Mouse (Mus musculus) frontal cortex, adult 2 months (tissue): Measurements from ENCODE around the gene Kmt2d. TPM values are rescaled to one million over a fixed set of nuclear protein-coding genes. Genes with fewer than 3 reads are reported as not detected.
"Not testable (repeated sequence)": the region's sequence is repeated elsewhere in the genome, so short reads cannot be mapped to it uniquely, and the experiment has no call there.

Experiments
- DNase-seq, 2 experiments: peaks; one replicate each; pipeline ENCODE4 v3.0.0; 2022; ENCODE audit warnings: low spot score in 1 of 2; ENCODE audit errors: extremely low spot score in 1 of 2
- polyA plus RNA-seq: library from polyadenylated mRNA; depleted of rRNA; stranded (reverse); fragments of >200 nt; gene quantifications from 2 replicates; pipeline ENCODE4 v1.2.3, GENCODE M21; 2012; rRNA removed

The Kmt2d gene
- 47.0 and 48.6 TPM in 2 replicates for polyA plus RNA-seq

DNA sequence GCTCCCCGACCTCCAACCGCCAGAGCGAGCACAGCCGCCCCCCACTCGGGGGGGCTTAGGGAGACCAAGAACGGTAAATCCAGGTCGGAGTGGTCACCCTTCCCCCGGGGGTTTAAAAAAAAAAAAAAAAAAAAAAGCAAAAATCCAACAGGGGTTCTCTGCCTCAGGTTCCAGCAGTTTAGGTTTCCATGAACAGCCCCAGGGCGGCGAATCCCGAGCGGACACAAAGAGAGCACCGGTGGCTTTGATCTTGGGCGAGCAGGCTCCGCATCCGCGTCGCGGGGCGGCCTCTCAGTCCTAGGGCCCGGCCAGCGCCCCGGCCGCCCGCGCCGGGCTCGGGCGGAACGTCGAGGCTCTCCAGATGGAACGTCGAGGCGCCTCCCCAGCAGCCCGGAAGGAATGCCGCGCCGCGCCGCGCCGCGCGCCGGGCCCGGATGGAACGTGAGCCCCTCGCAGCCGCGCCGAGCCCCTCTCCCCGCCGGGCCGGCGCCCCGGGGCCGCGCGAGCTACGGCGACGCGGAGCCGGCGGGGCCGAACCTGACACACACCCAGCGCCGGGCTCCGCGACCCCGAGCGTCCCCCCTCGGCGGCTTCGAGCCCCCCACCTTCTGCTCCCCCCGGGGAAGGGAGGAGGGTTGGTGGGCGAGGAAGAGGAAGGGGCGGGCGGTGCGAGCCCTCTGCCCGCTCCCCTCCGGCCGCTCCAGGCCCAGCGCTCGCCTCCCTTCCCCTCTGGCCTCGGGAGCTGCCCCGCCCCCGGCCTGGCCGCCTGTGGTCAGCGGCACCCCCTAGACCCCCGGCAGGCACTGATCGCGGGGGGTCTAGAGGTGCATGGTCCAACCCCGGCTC is at the start of gene Kmt2d:
Gene Kmt2d (minus strand): TSS at position 135 of the 846 bp plus-strand sequence.
- no peak for DNase-seq

DNA sequence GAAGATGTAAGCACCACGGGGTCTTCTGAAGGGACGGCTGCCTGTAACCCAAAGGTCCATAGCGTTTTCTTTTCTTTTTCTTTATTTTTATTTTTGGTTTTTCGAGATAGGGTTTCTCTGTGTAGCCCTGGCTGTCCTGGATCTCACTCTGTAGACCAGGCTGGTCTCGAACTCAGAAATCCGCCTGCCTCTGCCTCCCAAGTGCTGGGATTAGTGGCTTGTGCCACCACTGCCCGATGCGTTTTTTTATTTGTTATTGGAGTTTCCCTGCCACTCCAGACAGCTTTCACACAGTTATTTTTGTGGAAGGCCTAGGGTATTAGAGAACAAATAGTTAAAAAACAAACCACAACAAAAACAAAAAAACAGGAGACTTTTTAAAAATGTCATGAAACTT is 47.5 kb upstream of the Kmt2d start:
- not testable (repeated sequence) for DNase-seq

DNA sequence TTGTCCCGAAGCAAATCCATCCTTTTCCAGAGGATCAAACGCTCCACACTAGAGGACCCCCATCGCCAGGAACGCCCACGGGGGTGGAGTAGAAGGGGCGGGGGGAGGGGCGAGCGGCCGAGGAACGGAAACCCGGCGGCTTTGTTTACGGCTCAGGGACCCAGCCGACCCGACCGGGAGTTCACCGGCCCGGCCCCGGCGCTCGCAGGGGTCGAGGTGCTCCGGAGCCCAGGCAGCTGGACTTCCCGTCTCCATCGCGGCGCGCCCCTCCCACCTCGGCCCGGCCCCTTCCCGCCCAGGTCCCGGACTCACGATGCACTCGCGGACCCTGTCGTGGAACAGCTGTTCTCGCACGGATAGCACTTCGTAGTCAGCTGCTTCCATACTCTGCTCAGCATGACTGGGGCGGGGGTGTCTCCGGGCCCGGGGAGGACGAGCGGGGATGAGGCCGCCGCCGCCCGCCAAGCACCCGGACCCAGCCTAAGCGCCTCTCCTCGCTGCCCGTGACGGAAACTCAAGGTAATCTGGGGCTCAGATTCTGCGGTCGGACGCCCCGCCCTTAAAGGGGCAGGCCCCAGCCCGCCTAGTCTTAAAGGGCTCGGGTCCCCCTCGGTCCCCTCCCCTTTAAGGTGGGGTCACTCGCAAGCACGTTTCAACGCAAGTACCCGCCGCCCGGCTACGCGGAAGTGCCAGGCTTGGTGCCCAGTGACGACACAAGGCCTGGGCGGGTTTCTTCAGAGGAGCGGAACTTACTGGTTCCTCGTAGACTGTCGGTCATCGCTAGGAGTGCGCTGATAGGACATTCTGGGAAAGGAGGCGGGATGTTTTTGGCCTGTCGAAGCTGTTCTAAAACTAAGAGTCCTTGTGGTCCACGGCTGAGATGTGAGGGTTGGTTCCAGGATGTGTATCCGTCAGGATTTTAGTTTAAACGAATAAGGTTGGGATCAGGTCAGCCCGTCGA is 46.8 kb upstream of the Kmt2d start, which contains the start of gene Lmbr1l:
Gene Lmbr1l (minus strand): TSS at position 694 of the 961 bp plus-strand sequence.
- peak; percentile 99 for DNase-seq

DNA sequence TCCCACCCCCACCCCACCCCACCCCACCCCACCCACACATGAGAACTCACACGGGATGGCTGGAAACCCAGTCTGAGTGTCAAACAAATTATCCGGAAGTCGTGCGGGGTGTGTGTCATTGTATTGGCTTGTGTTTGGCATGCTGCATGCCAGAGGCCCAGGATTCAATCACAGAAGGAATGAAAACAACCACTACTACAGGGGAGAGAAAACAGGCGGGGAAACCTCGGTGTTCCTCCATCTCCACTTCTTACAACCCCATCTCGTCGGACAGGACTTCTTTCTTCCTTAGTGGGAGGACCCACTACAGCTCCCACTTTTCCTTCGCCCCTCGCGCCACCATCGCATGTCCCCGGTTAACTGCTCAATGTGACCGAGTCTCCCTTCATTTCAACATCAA is 46.1 kb upstream of the Kmt2d start:
- DNase-seq: no peak

DNA sequence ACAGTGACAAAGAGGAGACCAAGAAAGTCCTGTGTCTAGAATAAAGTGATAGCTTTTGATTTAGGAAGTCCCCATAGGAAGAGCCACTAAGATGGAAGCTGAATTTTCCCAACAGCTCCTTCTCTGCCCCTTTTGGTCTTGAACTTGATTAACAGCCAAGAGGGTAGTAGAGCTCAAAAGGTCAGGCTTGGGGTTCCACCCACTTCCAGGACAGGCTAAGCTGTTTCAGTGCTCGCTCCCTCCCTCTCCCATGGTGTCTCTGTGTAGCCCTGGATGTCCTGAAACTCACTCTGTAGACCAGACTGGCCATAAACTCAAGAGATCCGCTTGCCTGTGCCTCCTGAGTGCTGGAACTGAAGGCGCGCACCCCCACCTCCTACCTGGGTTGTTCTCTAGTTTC is 45.0 kb upstream of the Kmt2d start:
- no peak for DNase-seq

DNA sequence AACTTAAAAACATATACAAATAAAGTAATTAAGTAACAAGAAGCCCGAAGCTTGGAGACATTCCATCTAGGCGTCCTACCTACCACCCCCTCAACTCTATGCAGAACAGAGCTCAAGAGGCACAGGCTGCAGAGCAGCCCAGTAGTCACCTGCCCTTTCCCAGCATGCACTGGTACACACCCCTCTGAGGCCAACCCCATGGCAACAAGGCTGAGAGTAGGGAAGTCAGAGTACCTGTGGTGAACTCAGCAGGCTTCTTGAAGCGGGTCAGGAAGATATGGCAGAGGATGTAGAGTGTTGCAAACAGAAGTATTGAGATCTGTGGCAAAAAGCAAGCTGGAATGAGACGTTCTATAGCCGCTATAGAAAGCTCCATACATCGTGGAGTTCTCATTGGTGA is 43.9 kb upstream of the Kmt2d start:
- DNase-seq: no peak

DNA sequence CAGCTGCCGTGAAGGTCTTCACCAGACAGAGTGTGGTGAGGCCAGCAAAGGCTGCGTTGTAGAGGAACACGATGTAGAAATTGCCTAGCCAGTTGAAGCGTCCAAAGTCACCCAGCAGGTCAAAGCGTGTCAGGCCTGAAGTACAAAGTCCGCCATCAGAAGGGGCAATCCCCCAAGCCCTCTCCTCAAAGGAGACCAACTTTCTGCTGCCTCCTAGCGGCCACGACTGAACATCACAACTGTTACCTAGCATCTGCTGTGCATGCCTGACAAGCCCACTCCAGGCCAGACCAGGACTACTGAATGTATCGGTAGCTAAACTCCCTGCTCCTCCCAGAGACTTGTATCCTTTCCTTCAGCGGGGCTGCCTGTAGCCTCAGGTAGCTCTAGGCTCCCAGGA is 33.7 kb upstream of the Kmt2d start:
- DNase-seq: peak in 1 of 2 experiments; percentile 35

DNA sequence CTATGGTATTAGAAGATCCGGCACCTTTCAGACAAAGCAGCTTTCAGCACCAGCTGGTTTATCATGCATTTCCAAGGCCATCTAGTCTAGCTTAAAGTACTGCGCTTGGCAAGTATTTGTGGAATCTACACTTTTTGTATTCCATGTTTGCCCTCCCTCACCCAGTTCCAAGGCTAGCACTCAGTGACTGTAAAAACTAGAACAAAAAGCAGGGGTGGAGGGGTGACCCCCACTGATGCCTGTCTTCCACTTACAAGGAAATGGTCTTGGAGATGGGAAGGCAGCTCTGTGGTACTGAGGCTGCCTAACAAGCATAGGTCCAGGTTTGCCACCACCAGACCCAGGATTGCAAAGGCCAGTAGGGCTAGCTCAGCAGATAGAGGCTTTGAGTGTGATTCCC is 31.6 kb upstream of the Kmt2d start:
- DNase-seq: no peak

DNA sequence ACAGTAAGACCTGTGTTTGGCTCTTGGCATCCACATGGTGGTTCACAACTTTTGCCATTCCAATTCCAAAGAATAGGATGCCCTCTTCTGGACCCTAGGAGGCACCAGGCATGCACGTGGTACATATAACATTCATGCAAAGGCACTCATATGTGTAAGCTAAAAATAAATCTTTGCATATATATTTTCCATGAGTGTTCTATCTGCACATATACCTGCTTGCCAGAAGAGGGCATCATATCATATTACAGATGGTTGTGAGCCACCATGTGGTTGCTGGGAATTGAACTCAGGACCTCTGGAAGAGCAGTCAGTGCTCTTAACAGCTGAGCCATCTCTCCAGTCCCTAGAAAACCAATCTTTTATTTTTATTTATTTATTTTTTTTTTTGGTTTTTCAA is 30.5 kb upstream of the Kmt2d start:
- no peak for DNase-seq

DNA sequence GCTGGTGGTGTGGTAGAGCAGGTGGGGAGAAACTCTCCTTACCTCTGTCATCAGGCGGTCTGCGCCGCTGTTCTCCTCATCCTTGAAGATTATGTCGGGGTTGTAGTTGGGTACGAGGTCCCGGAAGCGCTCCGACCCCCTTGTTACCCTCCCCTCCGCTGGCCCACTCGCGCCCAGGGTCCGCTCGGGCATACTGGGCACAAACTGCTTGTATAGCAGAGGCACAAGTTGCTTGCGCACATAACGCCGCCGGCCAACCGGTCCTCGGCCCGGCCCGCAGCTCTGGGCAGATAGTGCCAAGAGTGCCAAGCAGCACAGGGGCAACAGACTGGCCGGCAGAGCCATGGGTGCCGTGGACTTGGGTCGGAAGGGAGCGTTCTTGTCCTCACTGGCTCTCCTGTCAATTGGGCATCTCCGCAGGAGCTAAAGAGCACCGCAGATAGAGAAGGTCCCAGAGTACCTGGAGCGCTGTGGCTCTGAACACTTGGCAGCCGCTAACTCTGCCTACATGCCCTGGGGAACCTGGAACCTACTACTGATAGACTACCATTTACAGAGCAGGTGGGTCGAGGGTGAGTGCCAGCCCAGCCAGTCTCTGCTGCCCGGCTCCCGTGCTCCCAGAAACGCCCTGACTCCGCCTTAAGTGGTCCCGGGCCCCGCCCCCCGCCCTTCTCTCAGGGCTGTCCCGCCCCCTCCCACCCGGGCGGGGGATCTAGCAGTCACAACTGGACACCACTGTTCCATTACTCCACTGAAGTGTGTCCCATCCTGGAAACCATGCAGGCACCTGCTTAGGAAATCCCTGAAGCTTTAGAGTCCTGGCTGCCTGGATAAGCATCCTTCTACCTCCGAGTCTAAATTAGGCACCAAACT is 27.2 kb upstream of the Kmt2d start, which contains the start of gene Dhh:
Gene Dhh (minus strand): TSS at position 613 of the 873 bp plus-strand sequence.
- DNase-seq: no peak

DNA sequence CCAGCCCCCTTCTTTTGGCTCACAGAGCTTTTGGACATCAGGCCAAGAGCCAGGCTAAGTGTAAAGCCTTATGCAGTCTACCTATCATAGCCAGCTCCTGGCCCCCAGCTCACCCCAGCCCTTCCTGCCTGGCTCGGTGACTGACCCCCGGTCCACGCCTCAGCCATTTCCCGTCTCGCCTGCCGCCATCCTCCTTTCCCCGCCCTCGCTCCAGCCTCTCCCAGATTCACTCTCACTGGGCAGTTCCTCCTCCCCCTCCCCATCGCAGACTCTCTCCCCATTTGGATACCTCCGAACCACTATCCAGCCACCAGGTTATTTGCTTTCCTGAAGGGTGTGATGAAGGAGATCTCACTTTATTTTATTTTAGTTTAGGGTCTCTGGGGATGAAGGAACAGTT is 26.5 kb upstream of the Kmt2d start:
- DNase-seq: no peak

DNA sequence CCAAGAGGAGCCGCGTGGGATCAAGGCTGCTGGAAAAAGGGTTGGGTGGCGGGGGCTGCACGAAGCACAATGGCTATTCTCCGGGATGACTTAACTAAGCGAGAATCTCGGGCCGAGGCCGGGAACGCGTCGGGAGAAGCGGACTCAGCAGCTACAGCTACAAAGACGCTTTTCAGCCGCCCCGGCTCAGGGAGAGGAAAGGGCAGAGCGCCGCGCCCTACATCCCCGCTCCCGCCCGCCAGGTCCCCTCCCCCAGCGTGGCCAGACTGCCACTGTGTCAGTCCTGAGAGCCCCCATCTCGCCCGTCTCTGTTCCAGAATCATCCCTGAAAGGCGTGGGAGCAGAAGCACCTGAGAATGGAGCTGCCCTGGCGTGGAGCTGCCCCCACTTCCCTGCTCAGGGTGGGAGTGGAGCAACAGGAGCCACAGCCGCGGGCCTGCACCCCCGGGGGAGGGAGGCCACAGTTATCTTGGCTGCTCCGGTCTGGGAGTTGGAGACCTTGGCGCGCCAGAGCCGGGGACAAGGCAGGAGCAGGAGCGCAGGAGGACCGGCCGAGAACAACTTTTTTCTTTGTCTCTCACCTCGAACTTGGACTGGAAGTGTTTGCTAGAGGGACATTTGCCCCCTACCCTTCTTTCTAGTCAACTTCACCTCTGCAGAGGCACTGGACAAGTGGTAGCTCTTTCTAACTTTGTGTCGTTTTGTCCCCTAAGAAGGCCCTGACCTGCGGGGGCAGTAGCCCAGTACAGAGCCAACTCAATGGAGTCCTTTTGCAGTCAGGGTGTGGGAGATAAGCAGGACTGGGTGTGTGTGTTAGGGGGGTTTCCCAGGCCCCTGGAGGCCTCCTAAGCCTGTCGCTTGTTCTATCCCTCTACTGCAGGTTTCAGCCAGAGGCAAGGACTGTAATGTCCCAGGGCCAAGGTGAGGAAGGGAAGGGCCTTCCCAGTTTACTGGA is 24.9 kb upstream of the Kmt2d start:
- DNase-seq: no peak

DNA sequence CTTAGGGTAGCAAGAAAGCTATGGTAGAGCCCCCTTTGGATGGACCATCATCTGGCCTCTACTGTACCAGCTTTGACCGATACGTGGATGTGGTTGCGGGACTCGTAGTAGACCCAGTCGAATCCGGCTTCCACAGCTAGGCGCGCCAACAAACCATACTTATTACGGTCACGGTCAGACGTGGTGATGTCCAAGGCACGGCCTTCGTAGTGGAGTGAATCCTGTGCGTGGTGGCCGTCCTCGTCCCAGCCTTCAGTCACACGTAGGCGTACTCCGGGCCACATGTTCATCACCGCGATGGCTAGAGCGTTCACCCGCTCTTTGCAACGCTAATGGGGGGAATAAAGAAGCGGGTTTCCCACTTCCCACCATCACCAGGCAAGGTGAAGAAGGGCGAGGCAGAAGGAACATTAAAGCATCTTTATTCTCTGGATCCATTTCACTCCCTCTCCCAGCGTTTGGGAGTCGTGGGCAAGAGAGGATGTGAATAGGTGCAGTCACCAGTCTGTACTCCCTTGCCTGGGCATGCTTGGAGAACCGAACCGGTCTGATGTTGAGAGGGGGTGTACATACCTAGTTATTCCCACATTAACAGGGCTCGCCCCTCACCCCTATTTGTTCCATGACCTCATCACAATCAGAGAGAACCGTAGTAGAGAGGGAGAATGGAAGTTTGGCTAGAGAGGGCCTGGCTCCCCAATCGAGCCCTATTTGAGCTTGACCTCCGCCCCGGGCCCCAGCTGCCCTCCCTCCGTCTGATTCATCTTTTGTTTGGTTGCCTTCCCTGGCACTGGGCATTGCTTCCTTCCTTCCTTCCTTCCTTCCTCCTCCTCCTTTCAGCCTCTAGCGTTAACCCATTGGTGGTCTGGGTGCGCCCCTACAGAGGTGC is 24.0 kb upstream of the Kmt2d start:
- no peak for DNase-seq

DNA sequence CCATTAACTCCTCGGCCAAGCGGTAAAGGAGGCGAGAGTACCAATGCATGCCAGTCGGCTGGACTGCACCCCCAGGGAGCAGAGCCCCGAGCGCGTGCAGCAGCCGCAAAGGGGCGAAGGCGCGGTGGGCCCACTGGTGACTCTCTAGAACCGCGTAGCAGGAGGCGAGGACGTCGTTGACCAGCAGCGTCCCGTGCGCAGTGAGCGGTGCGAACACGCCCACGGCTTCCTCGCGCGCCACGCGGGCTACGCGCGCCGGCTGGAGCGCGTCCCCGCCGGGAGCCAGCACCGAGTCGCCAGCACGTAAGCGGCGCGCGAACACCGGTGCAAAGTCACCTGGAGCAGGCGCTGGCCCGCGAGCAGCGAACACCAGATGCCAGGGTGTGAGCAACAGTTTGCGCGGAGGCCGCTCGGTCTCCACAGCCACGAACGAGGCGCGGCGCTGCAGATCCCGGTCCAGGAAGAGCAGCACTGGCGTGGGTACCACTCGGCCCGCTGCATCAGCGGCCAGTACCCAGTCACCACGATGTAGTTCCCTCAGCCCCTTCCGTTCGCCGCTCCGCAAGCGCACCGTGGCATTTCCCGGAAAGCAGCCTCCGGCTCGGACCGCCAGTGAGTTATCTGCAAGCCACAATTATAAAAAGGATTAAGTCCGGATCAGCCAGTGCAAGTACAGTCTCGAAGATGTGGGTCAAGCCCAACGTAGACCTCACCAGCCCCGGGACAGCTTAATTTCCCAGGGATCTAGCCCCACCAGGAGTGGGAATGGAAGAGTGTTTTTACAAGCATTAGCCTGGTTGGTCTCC is 23.1 kb upstream of the Kmt2d start, which contains the start of gene Rhebl1:
Gene Rhebl1 (minus strand): TSS at position 601 of the 806 bp plus-strand sequence.
- DNase-seq: no peak

DNA sequence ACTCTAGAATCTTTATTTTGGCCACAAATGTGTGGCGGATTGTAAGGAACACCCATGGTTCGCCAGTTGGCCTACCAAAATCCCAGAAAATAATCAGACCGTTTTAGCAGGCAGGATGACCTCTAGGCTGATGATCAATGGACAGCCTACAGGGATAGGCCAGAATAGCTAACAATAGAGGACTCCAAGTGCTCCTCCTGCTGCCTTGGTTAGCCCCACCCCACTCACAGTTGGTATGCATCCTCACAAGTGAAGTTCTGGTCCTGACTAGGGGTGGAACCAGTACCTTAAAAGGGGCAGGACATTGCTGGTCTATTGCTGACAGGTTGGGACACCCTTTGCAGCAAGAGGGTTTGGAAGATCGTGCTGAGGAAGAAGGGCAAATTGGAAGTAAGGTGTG is 22.0 kb upstream of the Kmt2d start:
- no peak for DNase-seq

DNA sequence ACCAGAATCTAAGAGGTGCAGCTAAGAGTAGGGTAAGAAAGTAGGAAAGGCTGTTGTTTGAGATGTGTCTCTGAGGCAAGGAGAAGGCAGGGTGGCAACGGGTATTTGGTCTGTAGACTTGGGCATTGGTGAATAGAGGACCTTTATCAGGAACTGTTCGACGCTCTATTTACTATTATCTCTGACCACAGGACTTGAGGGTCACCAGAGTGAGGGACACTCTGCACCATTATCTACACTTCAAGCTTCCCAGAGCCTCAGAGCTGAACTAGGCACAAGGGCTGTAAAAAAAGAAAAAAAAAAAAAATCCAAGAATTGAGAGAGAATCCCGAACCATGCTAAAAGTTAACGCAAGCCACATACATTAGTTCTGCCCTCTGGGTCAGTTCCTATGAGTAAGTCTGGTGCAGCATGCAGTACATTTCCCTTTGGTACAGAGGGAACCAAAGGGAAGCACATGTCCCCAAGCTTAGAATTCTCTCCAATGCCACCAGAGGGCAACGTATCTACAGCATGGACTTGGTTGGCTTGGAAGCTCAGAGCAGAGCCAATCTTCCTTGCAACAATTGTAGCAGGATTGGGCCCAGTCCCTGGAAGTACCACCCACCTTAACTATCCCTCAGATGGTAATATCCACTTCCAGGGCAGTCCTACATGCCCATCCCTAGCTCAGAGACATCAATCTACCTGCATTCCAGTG is 21.1 kb upstream of the Kmt2d start:
- DNase-seq: peak; percentile 64 to 82
